Mouse (Mus musculus) spleen, postnatal 14 days (tissue): ENCODE data around the gene Ppia.
"Not testable (repeated sequence)": the region's sequence is repeated elsewhere in the genome, so short reads cannot be mapped to it uniquely, and the experiment has no call there.

ENCODE experiments used
- DNase-seq, 2 experiments: peaks; one replicate each; pipeline ENCODE4 v3.0.0; 2021 to 2022; ENCODE audit warnings: low spot score in 2 of 2

Gene Ppia

DNA sequence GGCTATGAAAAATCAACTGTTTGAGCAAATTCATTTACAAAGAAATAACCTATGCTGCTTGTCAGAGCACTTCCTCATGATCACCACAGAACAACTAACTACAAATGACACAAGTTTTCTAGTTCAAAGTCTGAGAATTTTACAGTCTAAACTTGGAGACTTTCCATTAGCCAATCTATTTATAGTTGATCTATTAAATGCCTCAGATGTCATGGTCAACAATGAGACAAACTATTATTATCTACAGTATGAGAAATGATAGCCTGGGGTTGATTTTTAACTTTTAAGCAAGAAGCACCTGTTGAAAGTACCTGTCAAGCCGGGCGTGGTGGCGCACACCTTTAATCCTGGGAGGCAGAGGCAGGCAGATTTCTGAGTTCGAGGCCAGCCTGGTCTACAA is 27.3 kb downstream of the Ppia start:
- no peak for DNase-seq

DNA sequence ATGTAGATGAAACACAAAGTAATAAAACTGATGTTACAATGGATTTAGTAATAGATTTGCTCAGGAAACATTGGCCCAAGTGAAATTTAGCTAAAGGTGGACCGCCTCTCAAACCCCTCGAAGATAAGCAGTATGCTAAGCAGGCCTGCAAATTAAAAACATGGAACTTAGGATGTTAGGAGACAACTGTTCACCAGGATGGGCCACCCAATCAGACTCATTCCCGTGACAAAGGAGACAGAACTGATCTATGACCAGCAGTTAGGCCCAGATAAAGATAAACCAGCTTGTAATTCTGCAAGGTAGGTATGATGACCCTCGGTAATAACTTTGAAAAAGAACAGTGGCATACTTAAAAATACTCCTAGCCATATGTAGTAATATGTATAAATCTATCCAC is 27.9 kb downstream of the Ppia start:
- no peak for DNase-seq

DNA sequence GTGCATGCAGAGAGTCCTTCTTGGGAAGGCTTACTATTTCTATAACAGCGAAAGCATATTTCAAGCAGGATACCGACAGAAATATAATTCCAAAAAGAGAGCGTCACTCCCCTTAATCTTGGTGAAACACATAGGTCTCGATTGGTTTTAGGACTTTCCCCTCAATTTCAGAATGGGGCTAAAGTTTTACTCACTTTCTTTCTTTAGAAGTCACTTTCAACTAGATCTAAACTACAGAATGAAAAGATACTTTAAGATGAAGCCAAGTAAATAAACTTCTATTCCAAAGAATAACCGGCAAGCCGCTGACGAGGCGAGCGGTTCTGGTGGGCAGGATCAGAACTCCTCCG is 28.5 kb downstream of the Ppia start:
- no peak for DNase-seq

GRCm38 (mm10) chr11:6444077-6444853 is 29.0 kb downstream of the Ppia start, which contains the start of gene H2afv:
H2afv (minus strand) TSS chr11:6444443.
- DNase-seq = peak; percentile 97 to 98

- no peak for DNase-seq
Observed at GRCm38 (mm10) chr11:6445441-6445840, 30.2 kb downstream of the Ppia start.

DNA sequence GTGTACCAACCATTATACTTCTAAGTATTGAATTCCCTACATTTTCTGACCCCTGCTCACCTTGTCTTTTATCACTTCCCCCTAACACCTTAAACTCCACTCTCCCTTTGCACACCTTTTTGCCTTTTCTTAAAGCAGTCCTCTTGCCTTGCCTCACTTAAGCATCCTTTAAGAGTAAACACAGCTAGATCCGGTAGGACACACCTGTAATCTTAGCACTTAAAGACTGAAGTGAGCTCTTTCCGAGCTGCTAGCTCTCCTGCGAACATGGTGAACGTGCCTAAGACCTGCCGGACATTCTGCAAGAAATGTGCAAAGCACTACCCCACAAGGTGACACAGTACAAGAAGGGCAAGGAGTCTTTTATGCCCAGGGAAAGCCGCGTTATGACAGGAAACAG is 30.7 kb downstream of the Ppia start:
- no peak for DNase-seq

DNA sequence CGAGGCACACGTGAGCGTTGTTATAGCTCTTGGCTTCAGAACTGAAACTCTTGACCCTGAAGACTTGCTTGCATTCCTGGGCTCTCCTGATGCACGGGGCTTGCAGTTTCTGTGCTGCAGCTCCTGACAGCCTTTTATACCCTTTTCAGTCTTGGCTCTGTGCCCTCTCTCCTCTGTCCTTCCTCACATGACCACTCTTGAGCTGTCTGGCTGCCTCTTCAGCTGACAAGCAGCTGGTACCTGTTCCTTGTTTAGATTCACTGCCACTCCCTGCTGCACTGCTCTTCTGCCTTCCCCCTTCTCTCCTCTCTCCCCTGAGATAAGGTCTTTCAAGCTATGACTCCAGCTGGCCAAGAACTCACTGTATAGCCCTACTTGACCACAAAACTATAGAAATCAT is 32.2 kb downstream of the Ppia start:
- no peak for DNase-seq

DNA sequence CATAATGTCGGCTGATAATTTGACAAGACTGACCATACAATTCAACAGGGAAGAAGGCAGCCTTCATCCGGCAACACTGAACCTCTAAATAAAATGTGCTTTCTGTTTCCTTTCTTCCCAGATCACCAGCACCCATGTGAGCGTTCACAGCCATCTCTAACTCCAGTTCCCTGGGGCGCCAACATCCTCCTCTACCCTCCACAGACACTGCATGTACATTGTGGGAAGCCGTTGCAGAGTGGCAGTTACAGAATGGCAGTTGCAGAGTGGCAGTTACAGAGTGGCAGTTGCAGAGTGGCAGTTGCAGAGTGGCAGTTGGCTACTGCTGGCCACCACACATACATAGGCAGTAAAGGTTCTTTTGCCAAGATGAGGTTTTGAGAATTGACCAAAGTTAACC is 32.9 kb downstream of the Ppia start:
- DNase-seq = not testable (repeated sequence)

DNA sequence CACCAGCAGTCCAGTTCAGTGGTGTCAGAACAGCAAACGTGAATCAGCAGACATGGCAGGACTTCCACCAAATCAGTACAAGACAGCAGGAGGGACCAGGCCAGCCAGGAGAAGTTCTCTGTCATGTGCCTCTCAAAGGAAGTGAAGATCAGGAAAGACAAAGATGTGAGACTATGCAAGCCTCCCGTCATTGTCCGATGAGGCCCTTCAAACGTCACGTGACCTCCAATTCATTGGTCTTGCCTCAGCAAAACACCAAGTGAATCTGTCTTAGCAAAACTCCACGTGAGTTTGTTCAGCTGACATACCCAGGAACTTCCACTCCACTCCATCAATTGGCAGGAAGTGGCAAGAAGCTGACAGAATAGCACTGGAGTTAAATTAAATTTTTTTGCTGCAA is 40.8 kb downstream of the Ppia start:
- no peak for DNase-seq

DNA sequence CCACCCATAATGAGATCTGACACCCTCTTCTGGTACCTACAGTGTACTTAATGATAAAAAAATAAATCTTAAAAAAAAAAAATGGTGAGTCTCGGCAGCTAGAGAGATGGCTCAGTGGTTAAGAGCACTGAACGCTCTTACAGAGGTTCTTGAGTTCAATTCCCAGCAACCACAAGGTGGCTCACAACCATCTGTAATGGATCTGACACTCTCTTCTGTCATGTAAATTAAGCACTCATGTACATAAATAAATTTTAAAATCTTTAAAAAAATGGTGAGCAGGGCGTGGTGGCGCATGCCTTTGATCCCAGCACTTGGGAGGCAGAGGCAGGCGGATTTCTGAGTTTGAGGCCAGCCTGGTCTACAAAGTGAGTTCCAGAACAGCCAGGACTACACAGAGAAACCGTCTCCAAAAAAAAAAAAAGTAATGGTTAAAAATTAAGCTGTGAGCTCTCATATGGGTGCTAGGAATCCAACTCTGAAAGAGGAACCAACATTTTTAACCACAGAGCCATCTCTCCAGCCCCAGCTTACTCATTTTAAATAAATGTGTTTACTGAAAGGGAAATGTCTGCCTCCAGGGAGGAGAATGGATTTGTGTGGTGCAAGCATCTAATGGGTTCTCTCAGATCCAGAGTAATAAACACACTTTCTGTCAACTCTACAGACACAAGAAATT is 48.1 kb downstream of the Ppia start:
- DNase-seq = no peak

DNA sequence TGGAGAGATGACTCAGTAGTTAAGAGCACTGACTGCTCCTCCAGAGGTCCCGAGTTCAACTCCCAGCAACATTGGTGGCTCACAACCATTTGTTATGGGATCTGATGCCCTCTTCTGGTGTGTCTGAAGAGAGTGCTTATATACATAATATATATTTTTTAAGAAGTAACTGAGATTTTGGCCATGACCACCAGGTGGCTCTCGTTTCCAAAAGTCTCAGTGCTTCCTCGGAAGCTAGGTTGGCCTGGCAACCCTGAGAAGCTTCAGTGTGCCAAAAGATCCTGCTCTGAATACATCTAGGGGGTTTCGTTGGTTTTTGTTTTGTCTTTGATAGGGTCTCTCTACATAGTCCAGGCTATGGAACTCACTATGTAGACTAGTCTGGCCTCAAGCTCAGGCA is 49.9 kb downstream of the Ppia start:
- DNase-seq = peak; percentile 24 to 64

DNA sequence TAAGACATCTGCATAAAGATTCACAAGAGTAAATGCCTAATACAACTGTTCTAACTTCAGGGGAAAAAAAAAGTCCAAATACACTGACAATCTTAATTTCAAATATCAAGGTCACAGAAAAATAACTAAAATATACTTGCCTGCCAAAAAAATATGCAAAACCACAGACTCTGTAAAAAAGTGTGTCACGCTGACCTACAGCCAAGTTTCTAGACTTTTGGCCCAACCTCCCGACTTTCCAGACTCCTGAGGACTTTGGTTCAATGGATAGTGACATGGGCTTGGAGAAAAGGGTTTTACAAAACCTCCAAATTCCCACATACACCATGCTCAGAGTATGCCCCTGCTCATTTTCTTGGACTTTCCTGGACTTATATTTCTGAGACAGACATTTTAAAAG is 53.3 kb downstream of the Ppia start:
- no peak for DNase-seq
